In genomic region chr17:57249186-57250181, GRCm38 (mm10) we compare ENCODE assay signal across 8 mouse cellular contexts. TPM values are rescaled to one million over a fixed set of nuclear protein-coding genes. Genes with fewer than 3 reads are reported as not detected.
DNase-seq lines count a peak whose midpoint lies in the region; ATAC-seq and TF ChIP-seq lines count a peak whose summit lies in the region.

Trip10 (plus strand) TSS chr17:57249455.

- DNase-seq in G1E (ENCODE audit: low spot score) = peak; percentile 93
- peak; percentile 78 to 84 for DNase-seq in cerebellum, adult 2 months
- DNase-seq in forelimb bud, embryonic 11.5 days (ENCODE audit: low read depth, low spot score) = peak; percentile 91
- peak; percentile 100 for DNase-seq in heart, postnatal 4 days
- DNase-seq in layer of hippocampus, adult 2 months (ENCODE audit: low spot score in 2 of 2) = peak; percentile 82 to 92
- peak; percentile 99 for DNase-seq in lung, adult 2 months
- DNase-seq in testis, postnatal 10 days (ENCODE audit: low spot score) = peak; percentile 99

- H3K9ac ChIP-seq in neural tube, embryonic 15.5 days (replicated peaks) = peak within 1 kb of the TSS; percentile 51

- H3K27me3 ChIP-seq in G1E (ENCODE audit: insufficient read depth, low read length) = peaks cover 6% of the 10 kb centered on the region; the same call in 1 of the 2 replicates
- H3K27me3 ChIP-seq in cerebellum, adult 2 months (ENCODE audit: control insufficient read depth, insufficient read depth, low read length) = no peaks in the 10 kb centered on the region
- no peaks in the 10 kb centered on the region for H3K27me3 ChIP-seq in neural tube, embryonic 15.5 days (replicated peaks)

- peak; percentile 40 for ATAC-seq in G1E (ENCODE audit: extremely low read depth, insufficient number of reproducible peaks, low FRiP score, poor library complexity, severe bottlenecking)
- ATAC-seq in neural tube, embryonic 15.5 days (ENCODE audit: low FRiP score) = peak; percentile 5; the same call in 1 of the 2 replicates

- TF ChIP-seq CTCF in G1E (IDR thresholded peaks at IDR 0.05; ENCODE audit: low read depth, low read length) = no peak
- TF ChIP-seq CTCF in cerebellum, adult 2 months (IDR thresholded peaks at IDR 0.05; ENCODE audit: borderline replicate concordance, insufficient read depth, low read depth, low read length) = no peak
- TF ChIP-seq CTCF in layer of hippocampus, adult 2 months (conservative IDR thresholded peaks at IDR 0.05) = peak; percentile 47
- TF ChIP-seq CTCF in lung, adult 2 months (IDR thresholded peaks at IDR 0.05; ENCODE audit: insufficient read depth, low read length) = no peak

- H3K4me1 ChIP-seq in G1E (ENCODE audit: insufficient read depth, low read depth, low read length) = peaks cover 57% of the 10 kb centered on the region
- 0 out of 2 replicates have a peak, but pooled peaks cover 3% of the 10 kb centered on the region for H3K4me1 ChIP-seq in cerebellum, adult 2 months (ENCODE audit: control insufficient read depth, insufficient read depth, low read length)
- peaks cover 8% of the 10 kb centered on the region for H3K4me1 ChIP-seq in lung, adult 2 months (ENCODE audit: control insufficient read depth, insufficient read depth, low read length)
- H3K4me1 ChIP-seq in neural tube, embryonic 15.5 days = peaks cover 43% of the 10 kb centered on the region

- peak within 1 kb of the TSS; percentile 54 for H3K27ac ChIP-seq in cerebellum, adult 2 months (ENCODE audit: insufficient read depth, low read length)
- H3K27ac ChIP-seq in layer of hippocampus, adult 2 months = peak within 1 kb of the TSS; percentile 94
- H3K27ac ChIP-seq in neural tube, embryonic 15.5 days (replicated peaks) = peak within 1 kb of the TSS; percentile 87

- peak within 1 kb of the TSS; percentile 95 for H3K4me3 ChIP-seq in G1E (ENCODE audit: low read depth, low read length)
- H3K4me3 ChIP-seq in cerebellum, adult 2 months (replicated peaks; ENCODE audit: insufficient read depth, low read depth, low read length) = peak within 1 kb of the TSS; percentile 85
- peak within 1 kb of the TSS; percentile 67 for H3K4me3 ChIP-seq in layer of hippocampus, adult 2 months
- peak within 1 kb of the TSS; percentile 95 for H3K4me3 ChIP-seq in lung, adult 2 months (replicated peaks; ENCODE audit: extremely low read depth, low read depth, low read length)
- H3K4me3 ChIP-seq in neural tube, embryonic 15.5 days (replicated peaks) = peak within 1 kb of the TSS; percentile 53

- WGBS in cerebellum, adult 2 months = under 1% methylated on average over 51 of the region's 52 CpGs
- WGBS in lung, adult 2 months = under 1% methylated on average over 52 of the region's 52 CpGs
- WGBS in neural tube, embryonic 15.5 days = under 1% methylated on average over 47 of the region's 52 CpGs

- peaks cover 40% of the 10 kb centered on the region for H3K36me3 ChIP-seq in G1E (replicated peaks)
- H3K36me3 ChIP-seq in neural tube, embryonic 15.5 days = no peaks in the 10 kb centered on the region

- H3K4me2 ChIP-seq in neural tube, embryonic 15.5 days = peak within 1 kb of the TSS; percentile 97

- TF ChIP-seq POLR2A in cerebellum, adult 2 months (IDR thresholded peaks at IDR 0.05; ENCODE audit: borderline replicate concordance, insufficient read depth, low read length) = no peak
- peak; percentile 86; the same call in 1 of the 2 replicates for TF ChIP-seq POLR2A in lung, adult 2 months (IDR thresholded peaks at IDR 0.05; ENCODE audit: borderline replicate concordance, extremely low read depth, low read depth, low read length)

- no peaks in the 10 kb centered on the region for H3K9me3 ChIP-seq in G1E (replicated peaks)
- H3K9me3 ChIP-seq in neural tube, embryonic 15.5 days (replicated peaks) = no peaks in the 10 kb centered on the region

RNA-seq across cellular contexts. Expression of gene Trip10, which starts in this region (rescaled TPM):
- total RNA-seq in G1E (2014; fragmentation: Nextera tagmentation) (12.9 and 16.3 TPM in 2 replicates), G1E (2017) (9.8 and 12.7 TPM in 2 replicates)
- 20.1 and 22.0 TPM in 2 replicates for polyA plus RNA-seq in G1E (2012)
- polyA plus RNA-seq in cerebellum, adult 2 months (2012; rRNA removed) = 8.5 and 10.1 TPM in 2 replicates
- 10 to 100 TPM; 45.6 to 46.9 TPM for total RNA-seq in heart, postnatal 4 days (2021)
- total RNA-seq in layer of hippocampus, adult 2 months (2021) = 1 to 10 TPM; 8.2 to 9.8 TPM
- 43.0 and 50.7 TPM in 2 replicates for polyA plus RNA-seq in lung, adult 2 months (2012; rRNA removed)
- 9.3 and 15.9 TPM in 2 replicates for polyA plus RNA-seq in neural tube, embryonic 15.5 days (2015; fragmentation: Nextera tagmentation; extraction: Ambion mirVana)

Comparison
In these comparisons a context has a peak if more than half of its experiments do, and no peak if none do; other contexts are left out.
1. Peak in every context shown above with its lines: DNase-seq, ATAC-seq, H3K4me3 ChIP-seq and H3K27ac ChIP-seq.